Mouse (Mus musculus): ENCODE measurements around the gene Chst12.
"Not testable (repeated sequence)": the region's sequence is repeated elsewhere in the genome, so short reads cannot be mapped to it uniquely, and the experiment has no call there.

Gene Chst12

GRCm38 (mm10) chr5:140505208-140505780 is at the start of gene Chst12:
TSS of gene Chst12 (plus strand) at chr5:140505550.
- peak; percentile 93 for DNase-seq (ENCODE audit: low spot score)

GRCm38 (mm10) chr5:140461476-140461875 is 43.9 kb upstream of the Chst12 start:
- DNase-seq (ENCODE audit: low spot score): no peak

GRCm38 (mm10) chr5:140463151-140463550 is 42.2 kb upstream of the Chst12 start:
- not testable (repeated sequence) for DNase-seq (ENCODE audit: low spot score)

- DNase-seq (ENCODE audit: low spot score): no peak
These were observed 40.4 kb upstream of the Chst12 start for GRCm38 (mm10) chr5:140464943-140465342.

GRCm38 (mm10) chr5:140472336-140472735 is 33.0 kb upstream of the Chst12 start:
- DNase-seq (ENCODE audit: low spot score): no peak

GRCm38 (mm10) chr5:140481458-140481857 is 23.9 kb upstream of the Chst12 start:
- no peak for DNase-seq (ENCODE audit: low spot score)

- no peak for DNase-seq (ENCODE audit: low spot score)
These were observed 14.2 kb upstream of the Chst12 start for GRCm38 (mm10) chr5:140491142-140491541.

GRCm38 (mm10) chr5:140492684-140493233 is 12.6 kb upstream of the Chst12 start:
- DNase-seq (ENCODE audit: low spot score): no peak

- no peak for DNase-seq (ENCODE audit: low spot score)
These were observed 7.2 kb upstream of the Chst12 start for GRCm38 (mm10) chr5:140498176-140498575.

GRCm38 (mm10) chr5:140500736-140501135 is 4.6 kb upstream of the Chst12 start:
- no peak for DNase-seq (ENCODE audit: low spot score)

GRCm38 (mm10) chr5:140501982-140502836 is 3.1 kb upstream of the Chst12 start:
- no peak for DNase-seq (ENCODE audit: low spot score)

GRCm38 (mm10) chr5:140502925-140503324 is 2.4 kb upstream of the Chst12 start:
- not testable (repeated sequence) for DNase-seq (ENCODE audit: low spot score)

GRCm38 (mm10) chr5:140506096-140506794 is 895 bp downstream of the Chst12 start:
- DNase-seq (ENCODE audit: low spot score): no peak

- no peak for DNase-seq (ENCODE audit: low spot score)
These were observed 2.3 kb downstream of the Chst12 start for GRCm38 (mm10) chr5:140507466-140508208.

- no peak for DNase-seq (ENCODE audit: low spot score)
These were observed 3.3 kb downstream of the Chst12 start for GRCm38 (mm10) chr5:140508686-140509085.

- no peak for DNase-seq (ENCODE audit: low spot score)
These were observed 3.9 kb downstream of the Chst12 start for GRCm38 (mm10) chr5:140509204-140509603.

GRCm38 (mm10) chr5:140510012-140511000 is 5.0 kb downstream of the Chst12 start:
- DNase-seq (ENCODE audit: low spot score): no peak

- DNase-seq (ENCODE audit: low spot score): no peak
These were observed 8.6 kb downstream of the Chst12 start for GRCm38 (mm10) chr5:140513921-140514320.

GRCm38 (mm10) chr5:140514799-140515486 is 9.6 kb downstream of the Chst12 start:
- no peak for DNase-seq (ENCODE audit: low spot score)

All from ovary, postnatal 10 days (tissue).